Mouse (Mus musculus) embryonic fibroblast, embryonic 13.5 days (primary cell): ENCODE data around the gene Dusp21.

Source experiments
- CTCF ChIP-seq: IDR thresholded peaks from 2 replicates; pipeline ENCODE4 v1.5.1; 2011; ENCODE audit warnings: mild to moderate bottlenecking, control low read depth, low read length, moderate library complexity, borderline replicate concordance; ENCODE audit not compliant: insufficient read depth
- POLR2A ChIP-seq: IDR thresholded peaks from 2 replicates; pipeline ENCODE4 v1.6.1; 2011; ENCODE audit warnings: low read depth, mild to moderate bottlenecking, control low read depth, low read length, moderate library complexity

GRCm38 (mm10) chrX:18165121-18165520 is 19.5 kb downstream of the Dusp21 start:
- TF ChIP-seq CTCF (no peak), POLR2A (no peak)
